Mouse (Mus musculus) erythroblast, embryonic 14.5 days (primary cell): ENCODE data around the gene Cux2. TPM values are rescaled to one million over a fixed set of nuclear protein-coding genes. Genes with fewer than 3 reads are reported as not detected.

ENCODE experiments used
- H3K27me3 ChIP-seq: 2 replicates; pipeline ENCODE4 v1.6.1; 2012; ENCODE audit warnings: inconsistent platforms; ENCODE audit not compliant: control insufficient read depth
- H3K36me3 ChIP-seq: 2 replicates; pipeline ENCODE4 v1.6.1; 2012; ENCODE audit warnings: mild to moderate bottlenecking, inconsistent platforms; ENCODE audit not compliant: control insufficient read depth
- H3K4me1 ChIP-seq: 2 replicates; pipeline ENCODE4 v1.6.1; 2012; ENCODE audit warnings: inconsistent platforms; ENCODE audit not compliant: control insufficient read depth
- H3K4me3 ChIP-seq: replicated peaks from 2 replicates; pipeline ENCODE3; 2012; ENCODE audit warnings: moderate library complexity, mild to moderate bottlenecking, inconsistent platforms
- H3K9me3 ChIP-seq: 2 replicates; pipeline ENCODE4 v1.6.1; 2012; ENCODE audit warnings: low read length, inconsistent platforms, mixed read lengths; ENCODE audit not compliant: control insufficient read depth
- GATA1 ChIP-seq: IDR thresholded peaks from 2 replicates; pipeline ENCODE4 v1.6.1; 2012; ENCODE audit warnings: low read length, inconsistent platforms, mixed read lengths
- TAL1 ChIP-seq: IDR thresholded peaks from 3 replicates; pipeline ENCODE4 v1.6.1; 2012; ENCODE audit warnings: low read length, inconsistent platforms, mixed read lengths
- polyA plus RNA-seq: library from polyadenylated mRNA; stranded (reverse); fragments of >175 nt; gene quantifications from 2 replicates; pipeline ENCODE4 v1.2.3, GENCODE M21; 2012

Gene Cux2
- polyA plus RNA-seq, 1 experiment, result 0.05 TPM

GRCm38 (mm10) chr5:121925751-121926542 lies 124.0 kb downstream of the Cux2 start:
- H3K36me3 ChIP-seq, result no peaks in the 10 kb centered on the region
- TF ChIP-seq TAL1, result no peak
- TF ChIP-seq GATA1, result no peak
- H3K9me3 ChIP-seq, result no peaks in the 10 kb centered on the region
- H3K4me3 ChIP-seq, result no peak overlapping the region
- no peaks in the 10 kb centered on the region for H3K4me1 ChIP-seq
- peaks cover 10% of the 10 kb centered on the region for H3K27me3 ChIP-seq

GRCm38 (mm10) chr5:121925291-121925690 lies 124.6 kb downstream of the Cux2 start:
- TF ChIP-seq GATA1, result no peak
- no peak for TF ChIP-seq TAL1
- Histone ChIP-seq H3K36me3 (no peaks in the 10 kb centered on the region), H3K27me3 (peaks cover 10% of the 10 kb centered on the region), H3K4me1 (peaks cover 2% of the 10 kb centered on the region), H3K9me3 (no peaks in the 10 kb centered on the region), H3K4me3 (no peak overlapping the region)

GRCm38 (mm10) chr5:121924423-121924822 lies 125.5 kb downstream of the Cux2 start:
- no peaks in the 10 kb centered on the region for H3K36me3 ChIP-seq
- no peak for TF ChIP-seq GATA1

DNA sequence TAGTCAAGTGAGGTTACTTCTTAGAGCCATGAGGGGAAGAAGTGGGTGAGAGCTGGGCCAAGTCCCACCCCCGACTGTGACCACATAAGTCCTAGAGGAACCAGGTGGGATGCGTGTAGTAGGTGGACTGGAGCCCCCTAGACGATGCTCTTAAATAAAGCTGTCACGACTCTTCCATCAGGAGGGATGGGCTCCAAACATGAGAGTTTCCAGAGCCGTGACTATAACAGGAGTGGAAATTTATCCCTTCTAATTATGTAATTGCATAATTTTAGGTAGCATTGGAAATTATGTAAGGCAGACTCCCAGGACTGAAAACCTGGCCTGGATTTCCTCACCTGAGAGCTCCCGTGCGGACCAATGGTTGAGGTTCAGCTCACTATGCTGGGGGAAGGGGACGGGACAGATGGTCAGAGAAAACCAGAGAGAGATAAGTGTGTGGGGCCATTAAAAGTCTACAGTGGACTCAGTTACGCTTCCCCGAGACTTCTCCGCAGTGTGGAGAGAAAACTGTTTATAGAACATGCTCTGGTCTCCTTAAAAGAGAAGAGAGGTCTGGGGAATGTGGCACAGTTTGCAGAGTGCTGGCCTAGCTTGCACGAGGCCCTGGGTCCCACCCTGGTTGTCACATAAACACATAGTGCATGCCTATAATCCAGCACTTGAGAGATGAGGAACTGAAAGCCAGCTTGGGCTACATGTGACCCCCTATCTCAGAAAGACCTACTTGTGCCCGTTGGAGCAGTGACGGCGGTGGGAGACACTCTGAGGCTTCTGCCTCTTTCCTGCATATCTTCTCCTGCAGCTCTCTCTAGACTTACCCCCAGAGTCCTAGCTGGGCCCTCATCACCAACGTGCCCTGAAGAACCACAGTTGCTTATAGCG lies 126.7 kb downstream of the Cux2 start:
- Histone ChIP-seq H3K4me1 (peaks cover 2% of the 10 kb centered on the region), H3K36me3 (no peaks in the 10 kb centered on the region), H3K9me3 (no peaks in the 10 kb centered on the region), H3K27me3 (peaks cover 10% of the 10 kb centered on the region), H3K4me3 (no peak overlapping the region)
- TF ChIP-seq TAL1 (no peak), GATA1 (no peak)

More at GRCm38 (mm10) chr5:121924423-121924822, 125.5 kb downstream of the Cux2 start:
- Histone ChIP-seq H3K27me3 (peaks cover 10% of the 10 kb centered on the region), H3K4me1 (peaks cover 2% of the 10 kb centered on the region), H3K4me3 (no peak overlapping the region), H3K9me3 (no peaks in the 10 kb centered on the region)

GRCm38 (mm10) chr5:121919216-121919615 lies 130.7 kb downstream of the Cux2 start:
- Histone ChIP-seq H3K9me3 (no peaks in the 10 kb centered on the region), H3K36me3 (no peaks in the 10 kb centered on the region), H3K27me3 (peaks cover 1% of the 10 kb centered on the region), H3K4me1 (peaks cover 2% of the 10 kb centered on the region), H3K4me3 (no peak overlapping the region)
- TF ChIP-seq TAL1 (no peak), GATA1 (no peak)

GRCm38 (mm10) chr5:121916813-121917212 lies 133.1 kb downstream of the Cux2 start:
- H3K27me3 ChIP-seq, result no peaks in the 10 kb centered on the region
- TF ChIP-seq GATA1, result no peak
- no peak for TF ChIP-seq TAL1
- H3K4me1 ChIP-seq, result peaks cover 2% of the 10 kb centered on the region
- no peak overlapping the region for H3K4me3 ChIP-seq
- H3K9me3 ChIP-seq, result no peaks in the 10 kb centered on the region
- no peaks in the 10 kb centered on the region for H3K36me3 ChIP-seq

DNA sequence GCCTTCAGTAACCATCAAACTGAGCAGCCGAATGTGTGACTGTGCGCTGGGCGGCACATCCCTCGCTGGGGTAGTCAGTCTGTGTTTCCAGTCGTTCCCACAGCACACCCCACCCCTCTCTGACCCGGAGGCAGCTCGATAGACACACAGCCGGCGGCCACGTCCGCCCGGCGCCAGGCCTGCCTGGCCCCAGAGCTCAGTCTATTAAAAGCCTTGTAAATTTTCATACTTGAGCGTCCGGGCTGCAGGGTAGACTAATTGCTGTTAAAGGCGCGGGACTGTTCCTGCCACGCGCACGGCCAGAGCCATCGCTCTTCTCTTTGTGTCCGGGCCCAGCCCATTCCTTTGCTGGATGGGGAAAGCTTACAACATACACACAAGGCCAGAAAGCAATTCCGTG lies 135.9 kb downstream of the Cux2 start:
- no peak for TF ChIP-seq TAL1
- no peak for TF ChIP-seq GATA1
- Histone ChIP-seq H3K27me3 (no peaks in the 10 kb centered on the region), H3K4me3 (no peak overlapping the region), H3K4me1 (no peaks in the 10 kb centered on the region), H3K36me3 (no peaks in the 10 kb centered on the region), H3K9me3 (no peaks in the 10 kb centered on the region)

DNA sequence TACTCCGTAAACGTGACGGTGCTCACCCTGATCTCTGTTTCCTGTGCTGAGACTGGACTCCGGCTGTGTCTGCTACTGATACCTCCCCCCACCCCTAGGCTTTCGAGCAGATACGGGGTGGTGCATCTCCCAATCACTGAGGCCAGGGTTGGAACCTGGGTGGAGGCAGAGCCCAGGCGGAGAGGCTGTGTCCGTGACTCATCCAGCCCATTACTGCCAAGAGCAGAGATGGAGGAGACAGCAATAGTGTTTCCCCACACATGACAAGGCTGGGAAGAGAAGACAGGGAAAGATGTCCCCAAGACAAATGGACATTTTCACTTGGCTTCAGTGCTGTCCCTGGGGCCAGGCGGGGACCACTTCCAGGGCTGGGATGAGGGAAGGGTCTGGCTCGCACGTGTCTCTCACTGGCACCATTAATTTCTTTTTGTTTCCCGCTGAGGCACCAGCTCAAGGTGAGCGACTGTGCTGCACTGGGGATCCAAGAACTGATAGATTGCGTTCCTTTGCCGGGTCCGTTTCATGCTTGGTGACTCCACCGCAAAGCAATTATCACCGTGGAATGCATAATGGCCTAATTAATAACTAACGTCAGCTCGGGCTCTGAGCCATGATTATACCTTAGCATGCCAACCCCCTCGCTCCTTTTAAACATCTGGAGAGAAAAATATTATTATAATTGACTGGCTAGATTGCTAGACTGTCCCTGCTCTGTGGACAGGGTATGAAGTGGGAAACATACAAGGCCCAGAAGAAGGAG lies 140.5 kb downstream of the Cux2 start:
- H3K9me3 ChIP-seq, result no peaks in the 10 kb centered on the region
- no peaks in the 10 kb centered on the region for H3K36me3 ChIP-seq
- TF ChIP-seq TAL1 (no peak), GATA1 (no peak)
- no peaks in the 10 kb centered on the region for H3K27me3 ChIP-seq
- H3K4me3 ChIP-seq, result no peak overlapping the region
- no peaks in the 10 kb centered on the region for H3K4me1 ChIP-seq

DNA sequence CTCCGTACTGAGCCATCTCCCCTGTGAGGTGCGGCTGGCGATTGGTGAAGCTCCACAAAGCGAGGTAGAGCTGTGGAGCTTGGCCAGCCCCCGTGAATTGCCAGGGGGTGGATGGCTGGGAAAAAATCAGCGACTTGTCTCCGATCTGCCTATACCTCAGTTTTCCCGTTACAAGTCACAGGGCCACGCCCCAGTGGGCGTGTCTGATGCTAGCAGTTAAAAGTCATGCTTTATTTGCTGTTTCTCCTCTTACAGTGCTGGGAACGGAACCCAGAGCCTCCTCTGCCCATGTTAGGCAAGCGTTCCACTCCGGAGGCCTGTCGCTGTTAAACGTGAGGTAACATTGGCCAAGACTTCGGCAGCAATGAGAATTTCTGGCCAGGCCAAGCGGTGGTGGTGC lies 144.2 kb downstream of the Cux2 start:
- Histone ChIP-seq H3K27me3 (no peaks in the 10 kb centered on the region), H3K9me3 (no peaks in the 10 kb centered on the region), H3K36me3 (no peaks in the 10 kb centered on the region), H3K4me3 (no peak overlapping the region), H3K4me1 (no peaks in the 10 kb centered on the region)
- TF ChIP-seq GATA1 (no peak), TAL1 (no peak)
